26 mouse cellular contexts compared by ENCODE assay signal in genomic region chr11:77505291-77505980, GRCm38 (mm10). TPM values are rescaled to one million over a fixed set of nuclear protein-coding genes. Genes with fewer than 3 reads are reported as not detected.
A peak's percentile ranks its signal among the peaks of the same experiment; 100 is the strongest.
DNase-seq lines count a peak whose midpoint lies in the region; TF ChIP-seq lines count a peak whose summit lies in the region.
"Had no signal": no experiment of that assay in that cellular context is flagged by ENCODE, and none has a peak within 500 bp of the region (broad histone marks: within the 10 kb centered on the region; RNA-seq: fewer than 3 reads in every experiment).

No protein-coding gene starts in this region.

- intact Hi-C loops in heart, postnatal 36 days (cut with DNase I): loop anchor here (5.0 kb wide), 1 partner anchor 127 kb away; no protein-coding TSS in a partner anchor
- intact Hi-C loops in left cerebral cortex, adult 2 months (cut with DNase I): loop anchor here (5.0 to 10.0 kb wide), 2 partner anchors 122 to 289 kb away; no protein-coding TSS in a partner anchor

- H3K36me3 ChIP-seq in testis, adult 2 months (ENCODE audit: control insufficient read depth, insufficient read depth, low read length): peaks cover 2% of the 10 kb centered on the region

- H3K27ac ChIP-seq in testis, adult 2 months (ENCODE audit: control insufficient read depth, insufficient read depth, low read depth, low read length): no peak overlapping the region
- no peak overlapping the region for H3K27ac ChIP-seq in left cerebral cortex, adult 2 months
- H3K27ac ChIP-seq: embryonic facial prominence, embryonic 13.5 days; hindbrain, embryonic 10.5 days; limb, embryonic 13.5 days; liver, embryonic 12.5 days; midbrain, embryonic 13.5 days had no signal

- peaks cover 16% of the 10 kb centered on the region for H3K4me1 ChIP-seq in testis, adult 2 months (ENCODE audit: control insufficient read depth, insufficient read depth, low read length)

- no peak for TF ChIP-seq POLR2A in testis, adult 2 months (IDR thresholded peaks at IDR 0.05; ENCODE audit: control insufficient read depth, low read depth, low read length)

- peak overlapping the region; percentile 74 for H3K4me3 ChIP-seq in testis, adult 2 months (ENCODE audit: control insufficient read depth, low read depth, low read length)
- H3K4me3 ChIP-seq in left cerebral cortex, adult 2 months: no peak overlapping the region
- H3K4me3 ChIP-seq: embryonic facial prominence, embryonic 13.5 days; hindbrain, embryonic 10.5 days; limb, embryonic 13.5 days; liver, embryonic 12.5 days; midbrain, embryonic 13.5 days had no signal

- H3K27me3 ChIP-seq in testis, adult 2 months (ENCODE audit: control insufficient read depth, insufficient read depth, low read length): no peaks in the 10 kb centered on the region
- H3K27me3 ChIP-seq: embryonic facial prominence, embryonic 13.5 days; limb, embryonic 13.5 days; liver, embryonic 12.5 days; midbrain, embryonic 13.5 days had no signal

- peak; percentile 38 for DNase-seq in cerebellum, adult 11-12 months
- DNase-seq in cerebellum, postnatal 36 days: no peak
- peak; percentile 93 for DNase-seq in heart, adult 11 months
- no peak for DNase-seq in heart, postnatal 36 days
- no peak for DNase-seq in testis, postnatal 10 days (ENCODE audit: low spot score)
- no peak for DNase-seq in left cerebral cortex, adult 2 months (ENCODE audit: extremely low spot score in 1 of 2, low spot score in 2 of 2)
- DNase-seq: adrenal gland, postnatal 25 days; gastrocnemius, postnatal 10 days; lung, adult 18-20 months; lung, postnatal 14 days; right cerebral cortex, postnatal 14 days; thymus, adult 18-20 months had no signal

- no peak for TF ChIP-seq CTCF in testis, adult 2 months (IDR thresholded peaks at IDR 0.05; ENCODE audit: control insufficient read depth, insufficient read depth, insufficient replicate concordance, low read depth, low read length)
- no peak for TF ChIP-seq CTCF in left cerebral cortex, adult 2 months (IDR thresholded peaks at IDR 0.05)

RNA-seq across cellular contexts. Expression of gene Abhd15, which starts 9.5 kb away (rescaled TPM):
- total RNA-seq in heart, postnatal 36 days (2021): 1 to 10 TPM; 2.3 to 3.1 TPM
- polyA plus RNA-seq in testis, adult 2 months (2012; rRNA removed): 0.17 and 0.28 TPM in 2 replicates
- 1 to 10 TPM; 1.4 to 1.7 TPM for total RNA-seq in left cerebral cortex, adult 2 months (2021)

RNA-seq across cellular contexts. Expression of gene Trp53i13, which starts 10.3 kb away (rescaled TPM):
- total RNA-seq in heart, postnatal 36 days (2021): 1 to 10 TPM; 8.3 to 8.7 TPM
- 46.7 and 54.1 TPM in 2 replicates for polyA plus RNA-seq in testis, adult 2 months (2012; rRNA removed)
- 1 to 10 TPM; 3.6 to 5.0 TPM for total RNA-seq in left cerebral cortex, adult 2 months (2021)

RNA-seq across cellular contexts. Expression of gene Git1, which starts 12.1 kb away (rescaled TPM):
- total RNA-seq in heart, postnatal 36 days (2021): 10 to 100 TPM; 55.2 to 57.1 TPM
- 566 and 585 TPM in 2 replicates for polyA plus RNA-seq in testis, adult 2 months (2012; rRNA removed)
- 100 to 1,000 TPM; 297 to 305 TPM for total RNA-seq in left cerebral cortex, adult 2 months (2021)

RNA-seq across cellular contexts. Expression of gene Gm10392, which starts 13.6 kb away (rescaled TPM):
- total RNA-seq in heart, postnatal 36 days (2021): not detected
- not detected in 2 replicates for polyA plus RNA-seq in testis, adult 2 months (2012; rRNA removed)
- not detected for total RNA-seq in left cerebral cortex, adult 2 months (2021)
- total RNA-seq: adrenal gland, postnatal 25 days; gastrocnemius, postnatal 10 days; granulocyte monocyte progenitor cell, adult 5-6 weeks; layer of hippocampus, adult 18-20 months; layer of hippocampus, postnatal 14 days; left cerebral cortex, postnatal 10 days had no signal
- polyA plus RNA-seq: brain, embryonic 14.5 days; embryonic facial prominence, embryonic 13.5 days; forebrain, embryonic 14.5 days; limb, embryonic 13.5 days; neural tube, embryonic 11.5 days; stomach, embryonic 14.5 days had no signal

RNA-seq across cellular contexts. Expression of gene Ankrd13b, which starts 16.0 kb away (rescaled TPM):
- total RNA-seq in heart, postnatal 36 days (2021): 10 to 100 TPM in 1 of 2 experiments, 1 to 10 TPM in 1; 9.8 to 10.4 TPM
- polyA plus RNA-seq in testis, adult 2 months (2012; rRNA removed): 2.9 and 3.6 TPM in 2 replicates
- total RNA-seq in left cerebral cortex, adult 2 months (2021): 10 to 100 TPM; 89.7 to 91.7 TPM

Comparison
In these comparisons a context has a peak if more than half of its experiments do, and no peak if none do; other contexts are left out.
1. DNase-seq: peak in cerebellum, adult 11-12 months (single experiment) and heart, adult 11 months (single experiment); none in cerebellum, postnatal 36 days (0 of 2), heart, postnatal 36 days (0 of 2), testis, postnatal 10 days (single experiment) and left cerebral cortex, adult 2 months (0 of 2).
2. RNA of gene Git1, which starts 12.1 kb away (total RNA-seq): 297 to 305 TPM in left cerebral cortex, adult 2 months; 55.2 to 57.1 TPM in heart, postnatal 36 days; every median in the first group is over 4 times any median in the second.